In the genomic region with DNA sequence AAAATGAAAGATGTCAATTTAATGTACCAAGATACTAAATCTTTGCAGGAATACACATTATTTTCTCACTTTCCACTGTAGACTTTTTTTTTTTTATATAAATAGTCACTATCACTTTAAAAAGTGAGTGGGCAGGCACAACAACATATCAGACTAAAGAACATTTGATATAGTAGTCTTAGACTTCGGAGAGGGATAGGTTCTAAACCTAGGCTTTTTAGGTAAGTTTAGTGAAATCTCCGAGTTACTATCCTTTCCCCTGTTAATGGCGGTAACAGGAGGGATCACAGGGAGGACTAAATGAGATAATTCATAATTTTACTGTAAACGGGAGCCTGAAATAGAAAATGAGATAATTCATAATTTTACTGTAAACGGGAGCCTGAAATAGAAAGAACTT, we compare ENCODE assay signal across 8 mouse cellular contexts. TPM values are rescaled to one million over a fixed set of nuclear protein-coding genes. Genes with fewer than 3 reads are reported as not detected.
DNase-seq lines count a peak whose midpoint lies in the region; ATAC-seq lines count a peak whose summit lies in the region.

No protein-coding gene starts in this region.

- no peaks in the 10 kb centered on the region for H3K36me3 ChIP-seq in kidney, embryonic 15.5 days
- no peaks in the 10 kb centered on the region for H3K36me3 ChIP-seq in embryonic facial prominence, embryonic 13.5 days
- no peaks in the 10 kb centered on the region for H3K36me3 ChIP-seq in hindbrain, embryonic 16.5 days (ENCODE audit: control insufficient read depth, insufficient read depth, low read length)
- no peaks in the 10 kb centered on the region for H3K36me3 ChIP-seq in midbrain, embryonic 14.5 days (ENCODE audit: control insufficient read depth, insufficient read depth, low read length)

- H3K4me1 ChIP-seq in kidney, embryonic 15.5 days, result peaks cover 5% of the 10 kb centered on the region
- H3K4me1 ChIP-seq in embryonic facial prominence, embryonic 13.5 days, result peaks cover 9% of the 10 kb centered on the region; the same call in 1 of the 2 replicates
- H3K4me1 ChIP-seq in hindbrain, embryonic 16.5 days (ENCODE audit: control insufficient read depth, insufficient read depth, low read depth, low read length), result peaks cover 9% of the 10 kb centered on the region
- H3K4me1 ChIP-seq in midbrain, embryonic 14.5 days (ENCODE audit: control insufficient read depth, insufficient read depth, low read length), result peaks cover 5% of the 10 kb centered on the region

- peak; percentile 12; the same call in 1 of the 2 replicates for ATAC-seq in kidney, embryonic 15.5 days (replicated peaks; ENCODE audit: low FRiP score)
- no peak for ATAC-seq in embryonic facial prominence, embryonic 13.5 days (ENCODE audit: insufficient number of reproducible peaks, insufficient read depth, low FRiP score, low TSS enrichment, low read depth)
- ATAC-seq in hindbrain, embryonic 16.5 days, result peak; percentile 57
- peak; percentile 38; the same call in 1 of the 2 replicates for ATAC-seq in midbrain, embryonic 14.5 days (ENCODE audit: low FRiP score, low TSS enrichment)

- 42% methylated on average over 5 of the region's 5 CpGs for WGBS in kidney, embryonic 15.5 days
- 43% methylated on average over 5 of the region's 5 CpGs for WGBS in embryonic facial prominence, embryonic 13.5 days
- 41% methylated on average over 5 of the region's 5 CpGs for WGBS in hindbrain, embryonic 16.5 days
- WGBS in midbrain, embryonic 14.5 days, result 44% methylated on average over 5 of the region's 5 CpGs

- H3K27me3 ChIP-seq in kidney, embryonic 15.5 days, result no peaks in the 10 kb centered on the region
- no peaks in the 10 kb centered on the region for H3K27me3 ChIP-seq in embryonic facial prominence, embryonic 13.5 days
- no peaks in the 10 kb centered on the region; the same call in 1 of the 2 replicates for H3K27me3 ChIP-seq in hindbrain, embryonic 16.5 days (replicated peaks; ENCODE audit: control insufficient read depth, insufficient read depth, low read length)
- no peaks in the 10 kb centered on the region for H3K27me3 ChIP-seq in midbrain, embryonic 14.5 days (ENCODE audit: control insufficient read depth, insufficient read depth, low read length)

- no peak for DNase-seq in kidney, postnatal 14 days
- DNase-seq in midbrain, embryonic 14.5 days, result peak; percentile 15
- DNase-seq in layer of hippocampus, adult 18-20 months (ENCODE audit: low spot score in 2 of 2), result no peak
- no peak for DNase-seq in adrenal gland, adult 8-10 months
- DNase-seq in adrenal gland, adult (ENCODE audit: inconsistent age in 2 of 2, low spot score in 1 of 2), result no peak

- peak overlapping the region; percentile 86 for H3K4me3 ChIP-seq in kidney, embryonic 15.5 days (replicated peaks)
- H3K4me3 ChIP-seq in embryonic facial prominence, embryonic 13.5 days, result peak overlapping the region; percentile 84
- H3K4me3 ChIP-seq in hindbrain, embryonic 16.5 days (ENCODE audit: low read length), result peak overlapping the region; percentile 92; the same call in 1 of the 2 replicates
- peak overlapping the region; percentile 79 for H3K4me3 ChIP-seq in midbrain, embryonic 14.5 days (replicated peaks; ENCODE audit: low read depth, low read length)

- H3K4me2 ChIP-seq in kidney, embryonic 15.5 days, result no peak overlapping the region; the same call in 1 of the 2 replicates
- peak overlapping the region; percentile 57 for H3K4me2 ChIP-seq in embryonic facial prominence, embryonic 13.5 days
- peak overlapping the region; percentile 62 for H3K4me2 ChIP-seq in hindbrain, embryonic 16.5 days (ENCODE audit: low read length)
- H3K4me2 ChIP-seq in midbrain, embryonic 14.5 days (ENCODE audit: low read length), result peak overlapping the region; percentile 56

- H3K27ac ChIP-seq in kidney, embryonic 15.5 days, result no peak overlapping the region
- no peak overlapping the region for H3K27ac ChIP-seq in embryonic facial prominence, embryonic 13.5 days
- H3K27ac ChIP-seq in hindbrain, embryonic 16.5 days (ENCODE audit: low read depth, low read length), result no peak overlapping the region
- H3K27ac ChIP-seq in midbrain, embryonic 14.5 days (replicated peaks; ENCODE audit: low read depth, low read length), result no peak overlapping the region

- H3K9me3 ChIP-seq in kidney, embryonic 15.5 days (replicated peaks), result no peaks in the 10 kb centered on the region
- no peaks in the 10 kb centered on the region for H3K9me3 ChIP-seq in embryonic facial prominence, embryonic 13.5 days
- H3K9me3 ChIP-seq in hindbrain, embryonic 16.5 days (ENCODE audit: control insufficient read depth, low read length), result no peaks in the 10 kb centered on the region
- H3K9me3 ChIP-seq in midbrain, embryonic 14.5 days (ENCODE audit: control insufficient read depth, low read length), result no peaks in the 10 kb centered on the region

- no peak overlapping the region for H3K9ac ChIP-seq in kidney, embryonic 15.5 days
- no peak overlapping the region for H3K9ac ChIP-seq in embryonic facial prominence, embryonic 13.5 days
- no peak overlapping the region for H3K9ac ChIP-seq in hindbrain, embryonic 16.5 days (ENCODE audit: low read depth, low read length)
- H3K9ac ChIP-seq in midbrain, embryonic 14.5 days (replicated peaks; ENCODE audit: low read length), result no peak overlapping the region

RNA-seq across cellular contexts. Expression of a gene that starts 0.4 kb away (rescaled TPM):
- polyA plus RNA-seq in kidney, embryonic 15.5 days (2015; fragmentation: Nextera tagmentation; extraction: Ambion mirVana), result 59.0 and 61.1 TPM in 2 replicates
- 73.7 and 77.8 TPM in 2 replicates for polyA plus RNA-seq in embryonic facial prominence, embryonic 13.5 days (2015; fragmentation: Nextera tagmentation; extraction: Ambion mirVana)
- polyA plus RNA-seq in hindbrain, embryonic 16.5 days (2015; fragmentation: Nextera tagmentation; extraction: Ambion mirVana), result 118 and 120 TPM in 2 replicates
- 120 and 144 TPM in 2 replicates for polyA plus RNA-seq in midbrain, embryonic 14.5 days (2014; fragmentation: Nextera tagmentation; extraction: Ambion mirVana)
- total RNA-seq in layer of hippocampus, adult 18-20 months (2021), result 100 to 1,000 TPM; 152 to 154 TPM
- total RNA-seq in adrenal gland, adult 8-10 months (2022), result 10 to 100 TPM; 88.7 to 96.5 (median 90.8) TPM
